Mouse (Mus musculus) large intestine, adult 2 months (tissue): ENCODE data around the gene Sav1. TPM values are rescaled to one million over a fixed set of nuclear protein-coding genes. Genes with fewer than 3 reads are reported as not detected.

ENCODE experiments used
- DNase-seq: peaks from one replicate; pipeline ENCODE4 v3.0.0-alpha.2; 2012; ENCODE audit warnings: low read depth, low spot score
- WGBS: fragments of 180-500 bp; shearing (Covaris S2); methylation state at CpG from one replicate; pipeline ENCODE4 v1.1.7; 2018; 5-methylcytosine and 5-hydroxymethylcytosine counted together
- polyA plus RNA-seq: library from polyadenylated mRNA; depleted of rRNA; stranded (reverse); fragments of >200 nt; gene quantifications from 2 replicates; pipeline ENCODE4 v1.2.3, GENCODE M21; 2012; rRNA removed

Gene Sav1
- 13.9 and 14.7 TPM in 2 replicates for polyA plus RNA-seq

DNA sequence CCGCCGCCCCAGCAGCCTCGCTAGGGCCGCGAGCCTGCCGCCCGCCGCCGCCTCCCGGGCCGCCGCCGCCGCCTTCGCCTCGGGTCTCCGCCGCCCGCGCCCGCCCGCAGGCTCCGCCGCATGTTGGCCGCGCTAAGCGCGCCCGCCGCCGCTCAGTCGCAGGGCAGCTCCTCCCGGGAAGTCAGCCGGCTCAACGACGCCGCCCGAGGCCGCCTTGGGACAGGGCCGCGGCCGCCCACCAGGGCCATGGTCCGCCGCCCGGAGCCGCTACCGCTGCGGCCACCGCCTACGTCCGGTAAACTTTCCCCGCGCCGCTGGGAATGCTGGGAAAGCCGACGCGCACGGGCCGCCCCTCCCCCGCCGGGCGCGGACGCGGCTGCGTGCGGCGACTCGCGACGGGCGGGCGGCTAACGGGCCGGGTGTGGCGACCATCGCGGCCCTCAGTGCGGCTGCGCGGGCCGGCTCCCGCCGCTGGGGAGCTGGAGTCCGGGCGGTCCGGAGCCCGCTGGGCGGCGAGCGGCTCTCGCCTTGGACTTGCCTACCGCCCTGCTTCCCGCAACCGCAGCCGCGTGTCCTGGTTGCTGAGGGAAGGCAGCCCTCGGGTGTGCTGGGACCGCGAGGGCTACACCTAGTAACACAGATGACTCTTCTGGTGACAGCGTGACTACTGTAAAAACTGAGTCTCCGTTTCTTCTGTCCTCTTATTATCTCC is at the start of gene Sav1:
Gene Sav1, minus strand, starts transcription at position 217 of the 712 bp plus-strand sequence.
- DNase-seq = peak; percentile 57
- under 1% methylated on average over 101 of the region's 102 CpGs for WGBS

DNA sequence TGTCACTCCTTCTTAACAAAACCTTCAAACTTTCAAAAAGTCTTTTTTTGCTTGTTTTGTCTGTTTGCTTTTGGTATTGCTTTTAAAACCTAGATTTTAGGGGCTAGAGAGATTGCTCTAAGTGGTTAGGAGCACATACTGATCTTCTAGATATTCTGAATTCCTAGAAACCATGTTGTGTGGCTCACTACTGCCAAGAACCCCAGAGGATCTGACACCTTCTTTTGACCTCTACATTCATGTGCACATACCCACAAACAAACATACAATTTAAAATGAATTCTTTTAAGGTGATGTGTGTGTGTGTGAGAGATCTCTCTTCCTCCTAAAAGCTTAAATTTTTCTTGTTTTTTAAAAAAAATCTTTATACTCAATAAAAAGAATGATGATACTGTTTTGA is 39.4 kb upstream of the Sav1 start:
- DNase-seq = no peak

DNA sequence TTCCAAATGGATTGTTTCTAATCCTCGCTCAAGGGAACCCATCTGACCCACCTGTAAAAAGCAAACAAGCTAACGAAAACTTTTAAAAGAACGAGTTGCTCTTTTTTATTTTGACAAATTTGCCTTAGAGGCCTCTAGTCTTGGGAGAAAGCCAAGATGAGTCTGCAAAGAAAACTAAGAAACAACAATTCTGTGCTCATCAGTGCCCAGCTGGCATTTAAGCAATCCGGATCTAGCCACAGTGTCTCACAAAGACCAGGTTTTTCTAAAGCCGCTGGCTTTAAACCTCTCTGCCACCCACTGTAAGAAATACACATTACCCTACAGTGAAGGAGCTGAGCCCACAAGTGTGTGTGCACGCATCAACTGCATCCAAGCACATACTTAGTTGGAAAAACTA is 38.6 kb upstream of the Sav1 start:
- no peak for DNase-seq
- 87% methylated on average over 6 of the region's 6 CpGs for WGBS

DNA sequence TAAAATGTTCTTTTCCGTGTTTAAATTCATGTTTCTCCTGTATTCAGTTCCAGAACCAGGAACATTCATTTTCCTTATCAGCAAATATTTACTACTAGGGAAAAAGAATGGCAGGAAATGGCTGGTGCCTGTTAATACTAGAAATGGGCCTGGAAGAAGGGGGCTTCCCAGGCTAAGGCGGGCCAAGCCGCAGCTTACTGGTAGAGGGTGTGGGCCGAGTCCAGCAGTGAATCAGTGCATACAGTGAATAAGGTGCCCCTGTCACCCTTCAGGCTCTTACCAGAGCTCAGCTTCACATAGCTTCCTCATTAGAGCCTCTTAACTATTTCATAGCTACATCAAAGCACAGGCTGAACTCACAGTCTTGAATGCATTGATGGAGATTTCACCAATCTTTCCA is 36.8 kb upstream of the Sav1 start:
- 93% methylated on average over 4 of the region's 4 CpGs for WGBS
- no peak for DNase-seq

DNA sequence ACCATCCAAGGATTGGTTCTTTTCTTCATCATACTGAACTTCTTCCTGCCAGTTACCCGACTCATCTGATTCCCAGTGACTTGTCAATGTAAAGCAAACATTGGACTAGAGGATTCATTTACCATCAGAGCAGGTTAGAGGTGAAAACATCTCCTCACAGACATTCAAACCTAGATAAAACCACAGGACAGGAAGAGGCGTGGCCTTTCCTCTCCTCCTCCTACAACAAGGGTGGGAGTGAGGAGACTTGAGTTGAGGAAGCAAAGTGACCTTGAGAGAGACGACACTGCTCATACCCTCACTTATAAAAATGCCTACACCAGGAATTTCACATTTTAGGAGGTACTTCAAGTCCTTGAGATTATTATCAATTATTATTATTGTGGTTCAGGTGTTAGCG is 31.4 kb upstream of the Sav1 start:
- no peak for DNase-seq
- 72% methylated on average over 4 of the region's 4 CpGs for WGBS

DNA sequence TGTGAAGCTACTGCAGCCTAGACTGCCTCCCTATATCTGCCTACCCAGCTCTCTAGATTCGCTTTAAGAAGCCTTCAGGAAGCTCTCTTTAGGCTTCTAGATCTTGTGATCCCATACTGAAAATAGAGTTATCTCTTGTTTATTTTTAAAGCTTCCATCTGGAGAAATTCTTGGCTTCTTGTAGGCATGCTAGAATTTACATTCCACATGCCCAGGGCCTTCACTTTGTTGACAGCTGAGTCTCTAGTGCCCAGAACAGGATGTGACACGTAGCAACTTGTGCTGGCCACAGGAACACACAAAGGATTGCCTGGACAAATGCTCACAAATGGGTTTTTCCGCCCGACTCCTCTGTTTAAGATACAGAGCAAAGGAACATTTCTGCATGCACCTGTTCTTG is 29.1 kb upstream of the Sav1 start:
- no peak for DNase-seq
- 66% methylated on average over 4 of the region's 4 CpGs for WGBS

DNA sequence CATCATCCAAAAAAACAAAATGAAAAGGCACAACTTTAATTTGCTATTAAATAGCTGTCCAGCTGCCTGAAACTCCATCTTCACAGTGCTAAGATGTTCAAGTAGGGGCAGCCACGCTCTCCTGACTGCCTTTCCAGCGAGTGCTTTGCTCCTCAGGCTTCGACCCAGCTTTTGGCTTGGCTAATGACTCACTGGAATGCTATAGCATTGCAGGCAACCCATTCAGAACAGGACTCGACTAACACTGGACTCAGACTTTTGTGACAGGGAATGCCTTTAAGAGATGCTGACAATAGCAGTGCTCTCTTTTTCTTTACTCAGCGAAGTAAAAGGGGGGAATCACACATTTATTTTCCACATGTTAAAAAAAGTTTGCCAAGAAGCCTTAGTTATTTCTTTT is 24.9 kb upstream of the Sav1 start:
- WGBS = 67% methylated on average over 5 of the region's 5 CpGs
- no peak for DNase-seq

DNA sequence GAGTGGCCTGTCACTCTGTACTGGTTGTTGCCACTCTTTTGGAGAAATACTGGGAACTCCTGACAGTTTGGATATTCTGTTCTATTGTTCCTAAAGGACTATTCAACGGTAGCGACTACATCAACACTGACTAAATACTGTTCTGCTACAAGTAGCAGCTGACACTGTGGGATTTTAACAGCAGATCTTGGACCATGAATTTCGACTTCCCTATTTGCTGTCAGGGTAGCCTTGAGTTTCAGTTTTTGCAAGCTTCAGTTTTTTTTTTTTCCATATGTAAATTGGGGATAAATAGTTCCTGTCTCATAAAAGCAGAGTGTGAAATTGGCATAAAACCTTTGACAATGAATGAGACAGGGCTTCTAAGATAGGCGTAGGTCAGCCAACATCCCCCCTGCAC is 23.6 kb upstream of the Sav1 start:
- WGBS = 94% methylated on average over 4 of the region's 4 CpGs
- DNase-seq = no peak

DNA sequence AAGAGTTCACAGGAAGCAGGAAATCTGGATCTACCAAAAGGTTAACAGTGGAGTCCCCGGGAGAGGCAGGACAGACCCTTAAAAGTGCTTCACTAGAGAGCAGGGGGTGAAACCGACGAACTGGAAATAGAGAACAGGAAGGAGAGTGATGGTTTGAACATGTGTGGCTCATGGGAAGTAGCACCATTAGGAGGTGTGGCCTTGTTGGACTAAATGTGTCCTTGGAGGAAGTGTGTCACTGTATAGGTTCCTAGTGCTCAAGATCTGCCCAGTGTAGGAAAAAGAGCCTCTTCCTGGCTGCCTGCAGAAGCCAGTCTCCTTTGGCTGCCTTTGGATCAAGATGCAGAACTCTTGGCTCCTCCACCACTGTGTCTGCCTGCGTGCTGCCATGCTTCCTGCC is 18.3 kb upstream of the Sav1 start:
- 78% methylated on average over 4 of the region's 4 CpGs for WGBS
- DNase-seq = no peak

DNA sequence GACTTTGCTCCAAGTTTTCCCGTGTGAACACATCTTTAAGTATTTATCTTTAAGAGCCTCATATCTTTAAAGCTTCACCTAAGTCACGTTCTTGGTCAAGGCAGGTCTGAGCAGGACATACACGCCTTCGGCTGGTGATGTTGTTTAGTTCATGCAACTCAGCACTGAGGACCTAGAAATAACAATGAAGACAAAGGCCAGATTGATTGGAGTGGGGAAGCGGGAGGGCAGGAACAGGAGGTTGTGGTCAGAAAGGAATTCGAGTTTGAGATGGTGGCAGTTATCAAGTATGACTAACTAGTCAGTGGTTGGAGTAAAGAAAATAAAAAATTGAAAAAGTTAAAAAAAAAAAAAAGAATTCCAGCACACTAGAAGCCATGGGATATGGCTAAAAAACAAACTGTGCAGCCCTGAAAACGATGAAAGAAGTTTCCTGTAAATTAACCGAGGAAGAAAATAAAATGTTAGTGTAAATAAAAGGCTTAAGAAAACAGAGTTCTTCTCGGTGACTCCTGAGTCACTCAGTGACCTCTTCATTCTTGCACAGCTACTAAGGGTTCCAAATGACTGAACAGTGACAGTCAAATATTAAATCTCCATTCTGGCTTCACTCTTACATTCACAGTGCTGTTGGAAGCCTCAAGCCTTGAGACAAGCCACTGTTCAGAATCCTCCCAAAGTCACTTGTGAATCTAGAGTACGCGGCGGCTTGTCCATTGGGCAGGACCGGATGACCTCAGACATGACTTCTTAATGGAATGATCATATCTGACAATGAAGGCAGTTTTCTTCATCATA is 11.6 kb upstream of the Sav1 start:
- DNase-seq = no peak
- 64% methylated on average over 13 of the region's 13 CpGs for WGBS

DNA sequence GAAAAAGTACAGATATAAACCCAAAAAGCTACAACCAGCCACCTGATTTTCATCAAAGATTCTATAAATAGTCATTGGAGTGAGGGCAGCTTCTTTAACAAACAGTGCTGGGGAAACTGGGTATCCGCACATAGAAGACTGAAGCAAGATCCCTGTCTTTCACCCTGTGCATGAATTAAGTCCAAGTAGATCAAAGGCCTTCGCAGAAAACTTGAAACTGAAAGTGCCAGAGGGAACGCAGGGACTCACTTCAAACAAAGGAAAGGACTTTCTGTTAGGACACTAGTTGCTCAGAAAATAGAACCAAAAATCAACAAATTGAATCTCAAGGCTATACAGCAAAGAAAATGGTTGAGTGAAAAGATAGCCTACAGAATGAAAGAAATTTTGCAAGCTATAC is 8.6 kb upstream of the Sav1 start:
- no peak for DNase-seq
- WGBS = 27% methylated on average over 3 of the region's 3 CpGs

DNA sequence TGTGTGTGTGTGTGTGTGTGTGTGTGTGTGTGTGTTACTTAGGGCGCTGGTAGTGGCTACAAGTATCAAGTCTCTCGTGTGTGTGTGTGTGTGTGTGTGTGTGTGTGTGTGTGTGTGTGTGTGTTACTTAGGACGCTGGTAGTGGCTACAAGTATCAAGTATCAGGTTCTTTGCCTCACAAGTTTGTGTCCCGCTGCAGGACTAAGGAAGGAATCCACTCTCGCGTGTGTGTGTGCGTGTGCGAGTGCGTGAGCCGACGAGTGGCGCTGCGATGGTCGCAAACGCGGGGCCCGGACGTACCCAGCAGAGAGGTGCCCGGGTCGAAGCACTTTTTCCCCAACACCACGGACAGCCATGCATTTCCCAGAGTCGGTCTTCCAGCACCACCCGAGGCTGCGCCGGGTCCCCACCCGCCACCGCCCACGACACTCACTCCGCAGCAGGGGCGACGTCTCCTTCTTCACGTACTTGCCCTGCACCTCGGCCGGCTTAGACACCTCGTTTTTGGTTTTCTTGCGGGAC is 500 bp downstream of the Sav1 start:
- under 1% methylated on average over 36 of the region's 36 CpGs for WGBS
- DNase-seq = no peak

DNA sequence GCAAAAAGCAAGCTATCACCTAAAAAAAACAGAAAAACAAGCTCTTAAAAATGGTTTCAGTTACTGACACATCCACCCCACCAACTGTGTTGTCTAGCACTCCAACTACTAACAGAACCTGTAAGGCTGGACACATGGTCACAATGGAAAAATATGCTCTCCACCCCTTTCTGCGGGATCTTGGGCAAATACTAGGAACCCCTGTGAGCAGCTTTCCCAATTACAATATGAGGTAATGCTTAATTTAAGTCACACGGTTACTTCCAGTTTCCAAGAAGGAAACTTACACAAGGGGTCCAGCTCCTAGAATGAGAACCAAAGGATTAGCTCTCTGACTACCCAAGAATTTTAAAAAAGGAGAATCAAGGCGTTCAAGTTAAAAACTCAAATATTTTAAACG is 1.3 kb downstream of the Sav1 start:
- no peak for DNase-seq

DNA sequence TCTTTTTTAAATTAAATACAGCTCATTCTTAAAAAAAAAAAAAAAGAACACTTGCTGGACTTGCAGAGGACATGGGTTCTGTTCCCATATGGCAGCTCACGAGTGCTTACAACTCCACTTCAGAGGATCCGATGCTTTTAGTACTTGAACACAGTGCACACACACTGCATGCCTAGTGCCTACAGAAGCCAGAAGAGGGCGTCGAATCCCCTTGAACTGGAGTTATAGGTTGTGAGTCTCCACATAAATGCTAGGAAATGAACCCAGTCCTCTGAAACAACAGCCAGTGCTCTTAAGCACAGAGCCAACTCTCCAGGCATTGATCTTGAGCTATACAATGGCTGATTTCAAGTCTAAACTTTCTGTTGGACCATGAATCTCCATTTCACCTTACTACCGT is 3.9 kb downstream of the Sav1 start:
- DNase-seq = no peak
- 78% methylated on average over 5 of the region's 5 CpGs for WGBS

More for the DNA sequence above, 1.3 kb downstream of the Sav1 start:
- 23% methylated on average over 4 of the region's 4 CpGs for WGBS

DNA sequence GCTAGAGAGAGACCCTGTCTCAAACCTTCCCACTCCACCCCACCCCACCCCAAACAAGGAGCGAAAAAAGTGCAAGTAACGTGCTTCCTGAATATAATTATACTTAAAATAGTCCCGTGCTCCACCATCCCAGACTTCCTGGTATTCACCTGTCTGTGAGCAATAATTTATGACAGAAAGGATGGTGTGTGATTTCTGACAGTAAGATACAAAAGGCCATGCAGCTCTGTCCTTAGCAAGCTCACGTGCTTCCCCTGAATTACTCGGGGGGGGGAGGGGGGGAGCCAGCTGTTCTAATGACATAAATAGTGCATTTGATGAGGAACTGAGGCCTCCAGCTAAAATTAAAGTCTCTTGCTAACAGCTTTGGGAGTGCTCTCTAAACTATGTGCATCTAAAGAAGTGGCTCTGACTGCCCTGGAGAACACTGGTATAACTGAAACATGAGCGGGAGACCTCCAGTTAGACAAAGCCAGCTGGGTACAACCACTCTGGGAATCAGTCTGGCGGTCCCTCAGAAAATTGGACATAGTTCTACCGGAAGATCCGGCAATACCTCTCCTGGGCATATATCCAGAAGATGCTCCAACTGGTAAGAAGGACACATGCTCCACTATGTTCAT is 9.3 kb downstream of the Sav1 start:
- 37% methylated on average over 9 of the region's 9 CpGs for WGBS
- no peak for DNase-seq

DNA sequence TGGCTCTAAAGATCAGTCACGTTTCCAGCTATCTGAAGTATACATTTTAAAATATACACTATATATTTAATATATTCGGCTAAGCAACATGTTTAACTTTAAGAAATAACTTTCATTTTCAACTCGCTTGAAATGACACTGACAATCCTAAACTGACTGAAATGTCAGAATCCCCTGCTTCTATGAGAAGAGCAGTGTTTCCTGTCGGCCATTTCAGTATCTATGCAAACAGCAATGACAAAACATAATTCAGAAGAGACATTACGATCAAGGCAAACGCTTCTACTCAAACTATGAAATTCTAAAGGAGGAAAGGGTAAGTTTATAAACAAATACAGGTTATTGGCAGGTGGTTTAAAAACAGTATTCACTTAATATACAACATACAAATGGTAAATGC is 10.1 kb downstream of the Sav1 start:
- no peak for DNase-seq
- WGBS = 56% methylated on average over 6 of the region's 6 CpGs

DNA sequence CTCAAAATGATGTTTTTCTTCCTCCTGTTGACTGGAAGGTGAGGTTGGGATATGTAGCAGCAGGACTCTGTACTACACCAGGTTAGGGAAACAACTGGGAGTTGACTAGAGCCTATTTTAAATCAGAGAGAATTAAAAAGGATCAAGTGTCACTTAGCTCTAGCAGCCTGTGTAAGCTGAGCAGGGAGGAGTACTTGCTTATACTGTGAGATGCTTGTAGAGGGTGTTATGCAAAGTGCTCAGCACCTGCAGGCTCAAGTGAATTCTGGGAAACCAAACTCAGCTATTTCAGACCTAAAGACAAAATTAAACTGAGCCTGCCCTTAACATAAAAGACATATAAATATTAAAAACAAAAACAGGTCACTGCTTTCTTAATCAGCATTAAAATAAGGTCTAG is 13.1 kb downstream of the Sav1 start:
- DNase-seq = no peak

DNA sequence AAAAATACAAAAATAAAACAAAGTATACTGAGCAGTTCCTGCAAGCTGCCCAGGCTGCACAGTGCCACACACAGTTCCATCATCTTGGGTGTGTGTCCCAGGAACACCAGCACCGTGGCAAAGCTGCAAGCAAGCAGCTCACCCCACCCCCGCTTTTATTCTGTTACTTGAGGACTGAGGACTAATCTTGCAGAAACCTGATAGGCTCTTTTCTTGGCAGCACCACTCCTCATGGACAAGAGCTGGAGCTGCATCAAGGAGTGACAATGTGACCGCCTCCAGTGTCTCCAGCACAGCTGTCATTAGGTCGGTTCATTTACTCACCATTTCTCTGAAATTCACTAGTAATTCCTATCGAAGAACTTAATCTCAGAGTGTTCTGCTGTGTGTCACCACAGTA is 18.6 kb downstream of the Sav1 start:
- DNase-seq = no peak
- WGBS = 78% methylated on average over 5 of the region's 5 CpGs

DNA sequence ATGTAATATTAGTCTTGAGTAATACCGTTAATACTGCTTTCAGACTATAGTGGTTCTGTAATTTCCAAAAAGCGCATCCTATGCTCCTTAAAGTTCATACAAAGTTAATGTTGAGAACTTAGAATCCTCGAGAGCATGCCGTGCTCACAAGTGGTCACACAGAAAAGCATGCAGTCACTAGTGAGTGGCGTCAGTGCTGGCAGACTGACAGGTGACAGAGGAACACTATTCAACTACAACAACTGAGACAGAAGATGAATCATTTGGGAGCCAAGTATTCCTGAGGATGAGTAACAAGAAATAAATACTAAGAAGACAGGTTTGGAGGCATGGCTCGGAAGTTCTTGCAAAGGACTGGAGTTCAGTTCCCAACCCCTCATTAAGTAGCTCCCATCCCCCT is 19.7 kb downstream of the Sav1 start:
- 81% methylated on average over 6 of the region's 6 CpGs for WGBS

DNA sequence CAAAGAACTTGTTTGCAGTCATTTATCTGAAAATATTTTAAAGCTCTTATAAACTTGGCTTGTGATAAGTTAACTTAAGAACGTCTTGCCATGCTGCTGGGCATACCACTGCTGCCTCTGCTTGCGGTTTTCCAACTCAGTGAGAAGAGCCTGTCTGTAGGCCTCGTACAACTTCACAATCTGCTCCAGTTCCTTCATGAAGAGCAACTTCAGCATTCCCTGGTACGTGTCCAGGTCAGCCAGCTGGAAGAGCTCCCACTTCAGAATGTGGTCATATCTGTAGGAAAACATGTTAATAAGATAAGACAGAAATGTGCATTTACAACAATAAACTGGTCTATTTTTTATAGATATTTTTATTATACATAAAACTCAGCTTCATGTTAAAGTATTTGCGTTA is 20.7 kb downstream of the Sav1 start:
- DNase-seq = no peak
- 70% methylated on average over 5 of the region's 5 CpGs for WGBS

More for the DNA sequence above, 19.7 kb downstream of the Sav1 start:
- no peak for DNase-seq

DNA sequence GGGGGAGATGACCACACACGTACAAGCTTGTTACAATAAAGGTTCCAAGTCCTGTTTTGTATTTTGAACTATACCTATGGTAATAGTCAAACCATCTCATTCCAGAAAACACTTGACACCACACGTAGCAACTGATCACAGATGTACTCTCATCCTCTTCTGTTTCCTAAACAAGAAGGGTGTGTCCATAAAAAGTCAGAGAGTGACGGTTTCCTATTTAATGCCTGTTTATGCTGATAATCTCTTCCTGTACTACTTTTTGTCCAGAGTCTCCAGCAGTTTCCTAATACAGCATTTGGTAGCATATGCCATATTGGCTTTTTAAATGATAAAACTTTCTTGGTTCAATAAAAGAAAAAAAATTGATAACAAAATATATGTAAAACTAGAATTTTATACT is 21.2 kb downstream of the Sav1 start:
- 75% methylated on average over 3 of the region's 3 CpGs for WGBS
- no peak for DNase-seq
